Mouse (Mus musculus): ENCODE data around the gene Klhl29.

Klhl29 gene

GRCm38 (mm10) chr12:5250042-5250441 is 125.4 kb downstream of the Klhl29 start:
- no peak for DNase-seq

GRCm38 (mm10) chr12:5249068-5249467 is 126.4 kb downstream of the Klhl29 start:
- no peak for DNase-seq

- no peak for DNase-seq
Observed at GRCm38 (mm10) chr12:5247505-5247904, 128.0 kb downstream of the Klhl29 start.

GRCm38 (mm10) chr12:5246721-5247341 is 128.7 kb downstream of the Klhl29 start:
- no peak for DNase-seq

- DNase-seq, result no peak
Observed at GRCm38 (mm10) chr12:5246193-5246621, 129.3 kb downstream of the Klhl29 start.

DNA sequence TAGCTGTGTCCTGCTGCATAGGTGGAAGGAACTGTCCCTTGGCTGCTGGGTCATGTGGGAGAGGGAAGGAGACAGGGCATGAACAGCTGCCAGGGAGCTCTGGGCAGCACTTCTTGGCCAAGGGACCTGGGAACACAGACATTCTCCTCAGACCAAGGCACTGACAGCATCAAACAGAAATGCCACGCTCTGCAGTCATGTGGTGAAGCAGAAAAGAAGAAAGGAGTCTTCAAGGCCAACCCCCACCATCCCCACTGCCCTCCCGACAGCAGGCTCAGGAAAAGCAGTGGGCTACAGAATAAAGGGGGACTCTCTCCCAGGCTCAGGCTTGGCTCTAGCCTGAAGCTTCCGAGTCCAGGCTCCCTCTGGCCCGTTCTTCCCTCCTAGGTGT is 130.3 kb downstream of the Klhl29 start:
- DNase-seq, result no peak

GRCm38 (mm10) chr12:5244431-5245206 is 130.9 kb downstream of the Klhl29 start:
- DNase-seq, result no peak

DNA sequence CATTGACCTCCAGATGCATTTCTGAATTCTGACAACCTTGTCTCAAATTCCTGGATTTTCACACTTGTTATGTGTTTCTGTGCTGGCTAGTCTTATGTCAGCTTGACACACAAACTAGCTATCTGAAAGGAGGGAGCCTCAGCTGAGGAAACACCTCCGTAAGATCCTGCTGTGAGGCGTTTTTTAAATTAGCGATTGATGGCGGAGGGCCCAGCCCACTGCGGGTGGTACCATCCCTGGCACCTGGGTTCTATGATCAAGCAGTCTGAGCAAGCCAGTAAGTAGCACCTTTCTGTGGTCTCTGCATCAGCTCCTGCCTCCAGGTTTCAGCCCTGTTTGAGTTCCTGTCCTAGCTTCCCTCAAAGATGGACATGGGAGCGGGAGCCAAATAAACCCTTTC is 131.6 kb downstream of the Klhl29 start:
- no peak for DNase-seq

- DNase-seq, result no peak
Observed at GRCm38 (mm10) chr12:5243449-5243848, 132.0 kb downstream of the Klhl29 start.

DNA sequence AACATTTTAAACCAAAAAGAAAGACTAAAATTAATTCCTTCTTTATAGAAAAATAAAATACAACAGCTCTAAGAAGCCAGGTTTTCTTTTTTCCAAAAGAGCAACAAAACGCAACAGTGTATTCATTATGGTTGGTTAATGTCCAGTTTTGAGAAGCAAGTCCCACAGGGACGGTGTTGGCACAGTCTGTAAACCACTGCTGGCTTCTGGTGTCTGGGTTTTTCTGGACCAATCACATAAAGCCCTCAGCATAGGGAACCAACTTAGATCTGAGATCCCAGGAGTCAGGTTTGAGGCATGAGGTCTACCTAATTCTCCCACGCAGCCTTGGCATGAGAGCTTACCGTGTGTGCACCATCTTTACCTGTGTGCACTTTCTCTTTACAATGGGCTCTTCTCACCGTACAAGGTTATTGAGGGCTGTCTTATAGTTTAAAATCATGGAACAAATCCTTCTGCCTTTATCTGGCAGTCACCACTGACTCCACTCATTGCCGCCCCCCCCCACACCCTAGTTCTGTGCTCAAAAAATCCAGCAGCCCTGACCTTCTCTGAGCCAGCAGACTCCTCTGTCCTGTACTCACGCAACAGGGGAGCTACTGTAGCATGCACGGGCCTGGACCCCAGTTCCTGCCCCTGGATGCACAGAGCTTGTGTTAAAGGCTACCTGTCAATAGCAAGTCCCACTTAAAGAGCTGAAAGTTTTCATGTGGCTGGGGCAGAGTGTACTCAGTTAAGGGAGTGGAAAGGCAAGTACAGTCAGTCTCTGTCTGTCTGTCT is 132.7 kb downstream of the Klhl29 start:
- no peak for DNase-seq

- no peak for DNase-seq
Observed at GRCm38 (mm10) chr12:5239451-5240245, 135.8 kb downstream of the Klhl29 start.

DNA sequence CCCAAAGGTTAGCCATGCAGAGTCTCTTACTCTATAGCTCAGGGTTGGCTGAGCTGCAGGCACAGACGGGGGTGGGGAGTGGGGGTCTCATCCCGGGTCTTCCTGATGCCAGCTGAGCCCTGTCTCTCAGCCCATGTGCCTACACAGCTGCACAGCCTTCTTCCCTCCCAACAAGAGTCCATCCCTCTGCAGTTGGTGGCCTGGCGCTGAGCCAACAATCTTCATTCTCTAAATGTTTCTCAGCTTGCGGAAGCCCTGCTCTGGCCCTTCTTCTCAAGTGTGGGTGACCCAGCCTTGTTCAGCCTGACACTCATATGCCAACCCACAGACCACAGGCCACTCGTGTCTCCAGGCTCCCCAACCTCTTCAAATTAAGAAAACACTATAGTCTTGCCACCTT is 138.4 kb downstream of the Klhl29 start:
- no peak for DNase-seq

DNA sequence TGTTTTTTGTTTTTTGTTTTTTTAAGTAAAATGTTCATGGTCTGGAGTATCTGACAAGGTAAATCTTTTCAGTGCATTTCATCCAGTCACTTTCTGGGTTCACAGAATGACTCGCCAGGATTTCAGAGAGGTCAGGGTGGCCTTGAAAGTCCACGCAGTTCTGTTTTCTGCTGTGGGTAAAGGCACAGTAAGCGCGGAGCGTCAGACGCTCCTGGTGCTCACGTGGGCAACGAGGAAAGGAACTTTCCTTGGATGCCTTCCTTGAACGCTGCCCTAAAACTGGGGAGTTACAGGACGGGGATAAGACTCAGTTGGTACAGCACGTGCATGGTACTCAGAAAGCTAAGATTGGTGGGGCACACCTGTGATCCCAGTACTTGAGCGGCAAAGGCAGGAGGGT is 139.9 kb downstream of the Klhl29 start:
- DNase-seq, result no peak

- DNase-seq, result no peak
Observed at GRCm38 (mm10) chr12:5230504-5230903, 145.0 kb downstream of the Klhl29 start.

DNA sequence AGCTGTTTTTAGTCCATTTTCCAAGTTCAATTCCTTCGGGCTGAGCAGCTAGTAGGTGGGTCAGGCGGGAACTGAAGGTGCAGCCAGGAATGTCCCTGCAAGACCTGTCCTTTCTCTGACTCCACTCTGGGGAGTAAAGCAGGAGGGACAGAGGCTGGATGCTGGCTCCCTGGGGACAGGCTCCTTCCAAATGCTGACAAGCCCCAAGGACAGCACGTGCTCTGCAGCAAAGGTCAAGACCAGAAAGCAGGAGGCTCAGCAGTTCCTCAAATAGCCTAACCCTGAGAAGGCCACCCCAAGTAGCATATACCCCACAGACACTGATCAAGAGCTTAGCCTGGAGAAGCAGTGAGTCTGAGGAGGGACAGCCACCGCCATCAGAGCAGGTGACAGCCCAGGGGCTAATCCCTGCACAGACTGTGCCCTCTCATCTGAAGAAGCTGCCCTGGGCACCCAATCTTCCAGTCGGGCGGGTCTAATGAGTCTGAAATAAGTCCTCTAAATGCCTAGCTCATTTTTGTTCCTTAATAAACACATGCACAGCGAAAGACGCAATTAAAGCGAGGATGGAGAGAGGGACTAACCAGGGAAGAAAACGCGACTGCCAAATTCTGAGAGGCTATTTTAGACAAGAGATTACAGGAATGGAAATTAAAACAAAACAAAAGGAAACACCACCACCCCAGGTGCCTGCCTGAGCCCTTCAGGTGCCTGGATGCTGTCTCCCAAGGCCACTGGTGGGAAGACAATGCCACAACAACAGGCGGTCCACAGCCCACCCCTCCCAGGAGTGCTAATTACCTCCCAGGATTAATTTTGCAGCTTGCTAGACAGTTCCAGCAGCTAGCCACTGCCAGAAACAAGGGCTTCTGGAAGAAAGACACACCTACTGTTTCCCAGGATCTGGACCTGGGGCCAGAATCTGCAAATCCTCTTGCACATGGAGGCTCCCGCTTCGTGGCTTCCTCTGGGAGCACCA is 148.5 kb downstream of the Klhl29 start:
- no peak for DNase-seq

- no peak for DNase-seq
Observed at GRCm38 (mm10) chr12:5223595-5223994, 151.9 kb downstream of the Klhl29 start.

GRCm38 (mm10) chr12:5222439-5223202 is 152.9 kb downstream of the Klhl29 start:
- DNase-seq, result no peak

- DNase-seq, result no peak
Observed at GRCm38 (mm10) chr12:5219913-5220575, 155.4 kb downstream of the Klhl29 start.

- DNase-seq, result no peak
Observed at GRCm38 (mm10) chr12:5215836-5216747, 159.4 kb downstream of the Klhl29 start.
